Mouse (Mus musculus): ENCODE measurements at regions not wholly inside any gene's neighbourhood (a gene's known extent, or its start where the extent isn't known, plus 50 kb on each side); places are given as distances from the start of the nearest gene placed in this dataset.
A peak's percentile ranks its signal among the peaks of the same experiment; 100 is the strongest.

DNA sequence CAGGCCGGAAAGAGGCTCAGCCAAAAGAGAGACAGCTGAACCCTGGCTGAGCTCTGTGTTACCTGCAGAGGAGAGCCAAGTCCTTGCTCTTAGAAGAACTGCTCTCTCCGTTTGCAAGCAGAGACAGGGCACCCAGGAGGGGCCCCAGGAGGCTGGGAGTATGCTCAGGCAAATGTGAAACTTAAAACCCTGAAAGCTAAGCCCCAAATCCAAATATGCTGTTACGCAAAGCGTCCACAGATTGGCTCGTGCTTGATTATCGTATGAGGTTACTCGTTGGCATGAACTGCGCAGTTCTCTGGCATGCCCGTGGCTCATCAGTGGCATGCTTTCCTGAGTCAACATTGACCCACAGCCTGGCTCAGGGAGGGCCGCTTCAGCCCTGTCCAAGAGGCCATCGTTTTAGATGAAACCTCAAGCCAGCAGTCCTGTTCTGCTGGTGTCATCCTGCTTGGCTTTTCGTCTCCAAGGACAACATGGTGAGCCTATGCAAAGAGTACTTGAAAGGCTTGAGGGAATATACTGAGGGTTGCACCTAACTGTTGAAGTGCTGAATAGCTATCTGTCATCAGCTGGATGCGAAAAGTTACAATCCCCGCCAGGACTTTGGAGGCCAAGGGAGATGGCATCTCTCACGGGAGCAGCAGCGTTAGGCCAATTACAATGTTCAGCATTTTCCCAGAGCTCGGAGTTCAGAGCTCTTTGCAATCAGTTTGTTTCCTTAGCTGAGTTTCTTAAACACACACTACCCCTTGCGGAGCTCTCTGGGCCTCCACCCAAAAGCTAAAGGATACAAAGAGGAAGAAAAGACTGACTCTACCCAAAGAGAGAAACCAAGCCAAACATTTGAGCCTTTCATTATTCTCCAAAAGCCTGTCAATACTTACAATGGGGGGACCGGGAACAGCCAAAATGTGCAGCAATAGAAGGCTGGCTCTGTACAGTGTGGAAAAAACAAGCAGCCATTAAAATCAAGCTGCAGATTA, 120.8 kb upstream of the Smim15 start:
- no peak overlapping the region for H3K4me3 ChIP-seq
- H3K4me2 ChIP-seq, result no peak overlapping the region
- H3K36me3 ChIP-seq (replicated peaks), result no peaks in the 10 kb centered on the region
- H3K27me3 ChIP-seq (replicated peaks), result no peaks in the 10 kb centered on the region
- no peaks in the 10 kb centered on the region for H3K9me3 ChIP-seq
- peak overlapping the region; percentile 23; the same call in 1 of the 2 replicates for H3K27ac ChIP-seq
- ATAC-seq (replicated peaks), result peak; percentile 62
- no peak overlapping the region for H3K9ac ChIP-seq
- 54% methylated on average over 19 of the region's 19 CpGs for WGBS
- no peaks in the 10 kb centered on the region for H3K4me1 ChIP-seq

DNA sequence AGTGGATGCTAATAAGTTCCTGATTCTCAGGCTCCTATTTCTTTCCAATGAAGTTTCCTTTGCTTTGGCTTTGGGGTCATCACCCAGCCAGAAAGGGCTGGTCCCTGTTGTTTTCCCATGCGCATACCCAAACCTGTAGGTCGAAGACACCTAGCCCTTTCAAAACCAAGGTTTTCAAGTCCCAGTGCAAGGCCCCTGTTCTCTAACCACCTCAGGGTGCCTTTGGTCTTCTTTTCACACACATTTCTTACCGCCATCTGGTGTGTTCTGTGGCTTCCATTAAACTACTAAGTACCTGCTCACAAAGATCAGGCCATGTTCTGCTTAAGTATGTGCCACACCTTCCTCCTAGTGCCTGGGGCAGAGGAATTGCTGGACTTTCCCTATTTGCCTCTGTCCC, 124.8 kb upstream of the Smim15 start:
- WGBS, result 91% methylated on average over 3 of the region's 3 CpGs
- Histone ChIP-seq H3K4me1 (no peaks in the 10 kb centered on the region), H3K36me3 (replicated peaks) (no peaks in the 10 kb centered on the region), H3K27ac (no peak overlapping the region), H3K27me3 (replicated peaks) (no peaks in the 10 kb centered on the region), H3K4me2 (no peak overlapping the region), H3K4me3 (no peak overlapping the region), H3K9ac (no peak overlapping the region), H3K9me3 (no peaks in the 10 kb centered on the region)
- no peak for ATAC-seq (replicated peaks)

DNA sequence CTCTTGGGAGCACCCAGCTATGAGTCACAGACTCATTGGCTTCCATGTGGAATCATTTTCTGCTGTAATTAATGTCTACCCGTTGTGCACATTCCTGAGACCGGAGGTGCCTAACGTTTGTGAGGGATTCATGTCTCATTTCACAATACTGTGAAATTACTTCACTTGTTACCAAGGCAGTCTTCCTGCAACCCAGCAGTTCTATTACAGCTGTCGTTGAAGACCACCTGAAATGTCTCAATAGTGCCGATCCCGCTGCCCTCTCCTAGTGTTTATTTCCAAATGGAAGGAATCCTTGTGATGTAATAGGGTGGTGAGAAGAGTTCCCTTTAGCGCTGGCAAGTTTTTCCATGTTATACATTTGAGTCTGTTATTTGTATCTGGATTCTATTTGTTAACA, 125.8 kb upstream of the Smim15 start:
- H3K27ac ChIP-seq, result no peak overlapping the region
- H3K9me3 ChIP-seq, result no peaks in the 10 kb centered on the region
- H3K9ac ChIP-seq, result no peak overlapping the region
- H3K4me1 ChIP-seq, result no peaks in the 10 kb centered on the region
- H3K4me3 ChIP-seq, result no peak overlapping the region
- H3K36me3 ChIP-seq (replicated peaks), result no peaks in the 10 kb centered on the region
- 88% methylated on average over 7 of the region's 7 CpGs for WGBS
- ATAC-seq (replicated peaks), result no peak
- no peaks in the 10 kb centered on the region for H3K27me3 ChIP-seq (replicated peaks)
- no peak overlapping the region for H3K4me2 ChIP-seq

DNA sequence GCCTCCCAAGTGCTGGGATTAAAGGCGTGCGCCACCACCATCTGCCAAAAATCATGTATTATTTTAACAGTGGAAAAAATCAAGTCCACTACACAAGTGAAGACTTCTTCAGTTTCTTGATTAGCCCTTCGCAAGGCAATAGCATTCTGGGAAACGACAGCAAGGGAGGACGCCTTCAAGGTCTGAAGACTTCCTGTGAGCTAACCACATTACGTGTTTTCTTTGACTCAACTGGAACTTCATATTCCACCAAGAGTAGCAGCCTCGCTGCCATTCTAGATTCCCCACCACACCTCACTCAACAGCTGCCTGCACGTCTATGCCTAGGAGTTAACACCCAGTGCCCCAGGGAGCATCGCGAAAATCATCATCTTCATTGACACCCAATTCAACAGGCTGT, 126.2 kb upstream of the Smim15 start:
- Histone ChIP-seq H3K36me3 (replicated peaks) (no peaks in the 10 kb centered on the region), H3K27me3 (replicated peaks) (no peaks in the 10 kb centered on the region), H3K9ac (no peak overlapping the region), H3K4me2 (no peak overlapping the region), H3K9me3 (no peaks in the 10 kb centered on the region), H3K27ac (no peak overlapping the region), H3K4me1 (no peaks in the 10 kb centered on the region), H3K4me3 (no peak overlapping the region)
- WGBS, result 95% methylated on average over 10 of the region's 10 CpGs
- ATAC-seq (replicated peaks), result no peak

DNA sequence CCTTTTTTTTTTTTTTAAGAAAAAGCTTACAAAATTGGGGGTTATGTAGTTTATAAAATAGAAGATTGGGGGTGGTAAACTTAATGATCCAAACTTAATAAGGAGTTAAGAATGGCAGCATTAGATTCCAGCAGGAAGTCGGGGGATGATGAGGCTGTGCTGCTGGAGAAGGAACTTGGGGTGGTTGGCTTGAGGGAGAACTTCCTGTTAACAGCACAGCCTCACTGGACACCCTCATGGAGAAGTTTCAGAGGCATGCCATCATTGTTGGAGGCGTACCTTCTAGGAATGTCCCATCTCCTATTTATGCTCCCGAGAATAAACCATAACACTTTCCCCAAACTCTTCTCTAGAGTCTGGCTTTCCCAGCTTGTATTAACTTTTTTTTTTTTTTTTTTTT, 126.7 kb upstream of the Smim15 start:
- Histone ChIP-seq H3K4me2 (no peak overlapping the region), H3K36me3 (replicated peaks) (no peaks in the 10 kb centered on the region), H3K27ac (no peak overlapping the region), H3K9me3 (no peaks in the 10 kb centered on the region), H3K27me3 (replicated peaks) (no peaks in the 10 kb centered on the region), H3K4me3 (no peak overlapping the region), H3K4me1 (no peaks in the 10 kb centered on the region), H3K9ac (no peak overlapping the region)
- ATAC-seq (replicated peaks), result no peak
- WGBS, result 90% methylated on average over 3 of the region's 3 CpGs

DNA sequence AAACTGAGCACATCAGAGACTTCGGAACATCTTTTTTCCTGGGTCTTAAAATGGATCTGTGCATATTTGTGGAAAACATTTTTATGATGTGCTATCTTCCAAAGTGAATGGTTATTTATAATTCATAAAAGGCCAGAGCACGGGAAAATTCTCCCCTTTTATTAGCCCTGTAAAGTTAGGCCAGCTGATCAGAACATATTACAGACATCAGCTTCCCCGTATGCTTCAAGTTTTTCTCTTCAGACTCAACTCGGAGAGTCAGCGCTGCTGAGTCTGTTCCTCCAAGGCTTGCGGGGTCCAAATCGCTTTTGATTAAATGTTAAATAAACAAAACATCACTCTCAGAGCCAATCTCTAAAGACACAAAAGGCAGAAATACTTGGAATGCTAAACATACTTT, 134.1 kb upstream of the Smim15 start:
- no peak overlapping the region for H3K4me2 ChIP-seq
- 60% methylated on average over 7 of the region's 7 CpGs for WGBS
- H3K4me3 ChIP-seq, result no peak overlapping the region
- peaks cover 13% of the 10 kb centered on the region for H3K4me1 ChIP-seq
- H3K9ac ChIP-seq, result no peak overlapping the region
- no peak overlapping the region for H3K27ac ChIP-seq
- no peaks in the 10 kb centered on the region for H3K36me3 ChIP-seq (replicated peaks)
- no peak for ATAC-seq (replicated peaks)
- H3K9me3 ChIP-seq, result no peaks in the 10 kb centered on the region
- H3K27me3 ChIP-seq (replicated peaks), result no peaks in the 10 kb centered on the region

DNA sequence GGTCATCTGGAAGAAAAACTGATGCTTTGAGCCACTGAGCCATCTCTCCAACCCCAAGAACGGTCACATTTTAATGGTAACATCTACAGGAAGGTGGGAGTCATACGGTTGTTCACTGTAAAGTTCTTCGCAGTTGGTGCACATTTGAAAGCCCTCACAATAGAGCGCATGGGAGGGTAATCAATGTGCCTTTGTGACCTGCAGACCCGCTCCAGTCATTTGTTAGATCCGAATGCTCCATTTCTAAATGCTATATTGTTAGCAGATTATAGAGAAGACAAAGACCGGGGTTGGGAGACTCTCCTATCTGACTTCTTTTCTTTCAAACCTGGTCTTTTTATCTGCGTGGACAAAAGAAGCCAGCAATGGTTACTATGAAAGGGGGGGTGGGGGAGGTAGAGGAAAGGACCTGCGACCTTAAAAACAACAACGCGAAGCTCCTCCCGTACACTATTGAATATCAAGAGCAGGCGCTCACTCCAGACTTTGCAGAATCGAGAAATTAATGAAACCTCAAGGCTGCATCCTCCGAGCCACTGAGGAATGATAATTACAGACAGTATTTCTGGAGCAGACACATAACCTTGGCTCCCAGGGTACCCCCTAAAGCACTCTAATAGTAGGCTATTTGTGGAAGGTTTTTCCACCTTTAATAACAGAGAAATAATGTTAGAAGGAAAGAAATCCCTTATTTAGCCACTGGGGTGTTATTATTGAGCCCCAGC, 134.7 kb upstream of the Smim15 start:
- Histone ChIP-seq H3K4me1 (peaks cover 13% of the 10 kb centered on the region), H3K27ac (no peak overlapping the region), H3K9ac (no peak overlapping the region), H3K4me3 (no peak overlapping the region), H3K9me3 (no peaks in the 10 kb centered on the region), H3K36me3 (replicated peaks) (no peaks in the 10 kb centered on the region), H3K27me3 (replicated peaks) (no peaks in the 10 kb centered on the region), H3K4me2 (no peak overlapping the region)
- no peak for ATAC-seq (replicated peaks)
- WGBS, result 17% methylated on average over 15 of the region's 15 CpGs

DNA sequence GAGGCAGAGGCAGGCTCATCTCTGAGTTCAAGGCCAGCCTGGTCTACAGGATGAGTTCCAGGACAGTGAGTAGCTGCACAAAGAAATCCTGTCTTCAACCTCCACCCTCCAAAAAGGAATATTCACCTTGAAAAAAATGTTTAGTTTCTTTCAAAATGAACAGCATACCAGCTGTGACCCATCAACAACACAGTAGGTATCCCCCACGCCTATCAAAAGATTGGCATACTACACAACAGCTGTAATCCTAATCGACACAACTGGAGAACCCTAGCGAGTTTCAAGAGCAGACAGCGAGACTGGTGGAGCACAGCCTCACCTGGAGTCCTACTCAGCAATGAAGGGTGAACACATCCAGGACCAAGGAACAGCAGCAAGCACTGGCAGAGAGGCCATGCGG, 136.3 kb upstream of the Smim15 start:
- Histone ChIP-seq H3K4me3 (no peak overlapping the region), H3K36me3 (replicated peaks) (no peaks in the 10 kb centered on the region), H3K27me3 (replicated peaks) (no peaks in the 10 kb centered on the region), H3K4me2 (no peak overlapping the region), H3K4me1 (peaks cover 16% of the 10 kb centered on the region), H3K27ac (no peak overlapping the region), H3K9ac (no peak overlapping the region), H3K9me3 (no peaks in the 10 kb centered on the region)
- WGBS, result 94% methylated on average over 5 of the region's 5 CpGs
- ATAC-seq (replicated peaks), result no peak

DNA sequence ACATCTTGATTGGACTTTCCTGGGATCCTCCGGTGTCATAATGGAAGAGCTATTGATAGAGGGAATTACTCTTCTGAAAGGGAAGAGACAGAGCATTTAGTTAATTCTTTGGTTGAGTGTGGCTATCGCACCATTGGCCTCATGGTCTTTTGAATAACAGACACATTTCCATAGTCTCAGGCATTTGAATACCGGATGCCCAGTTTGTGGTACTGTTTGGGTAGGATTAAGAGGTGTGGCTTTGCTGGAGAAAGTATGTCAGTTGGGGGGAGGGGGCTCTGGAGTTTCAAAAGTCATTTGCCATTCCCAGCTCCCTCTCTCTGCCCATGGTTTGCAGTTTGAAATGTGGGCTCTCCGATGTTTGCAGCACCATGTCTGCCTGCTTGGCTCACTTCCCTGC, 139.4 kb upstream of the Smim15 start:
- H3K4me1 ChIP-seq, result peaks cover 12% of the 10 kb centered on the region
- no peak overlapping the region for H3K4me2 ChIP-seq
- no peak overlapping the region for H3K9ac ChIP-seq
- H3K36me3 ChIP-seq (replicated peaks), result no peaks in the 10 kb centered on the region
- no peak overlapping the region for H3K27ac ChIP-seq
- no peaks in the 10 kb centered on the region for H3K9me3 ChIP-seq
- no peaks in the 10 kb centered on the region for H3K27me3 ChIP-seq (replicated peaks)
- WGBS, result 74% methylated on average over 4 of the region's 4 CpGs
- H3K4me3 ChIP-seq, result no peak overlapping the region
- ATAC-seq (replicated peaks), result no peak

DNA sequence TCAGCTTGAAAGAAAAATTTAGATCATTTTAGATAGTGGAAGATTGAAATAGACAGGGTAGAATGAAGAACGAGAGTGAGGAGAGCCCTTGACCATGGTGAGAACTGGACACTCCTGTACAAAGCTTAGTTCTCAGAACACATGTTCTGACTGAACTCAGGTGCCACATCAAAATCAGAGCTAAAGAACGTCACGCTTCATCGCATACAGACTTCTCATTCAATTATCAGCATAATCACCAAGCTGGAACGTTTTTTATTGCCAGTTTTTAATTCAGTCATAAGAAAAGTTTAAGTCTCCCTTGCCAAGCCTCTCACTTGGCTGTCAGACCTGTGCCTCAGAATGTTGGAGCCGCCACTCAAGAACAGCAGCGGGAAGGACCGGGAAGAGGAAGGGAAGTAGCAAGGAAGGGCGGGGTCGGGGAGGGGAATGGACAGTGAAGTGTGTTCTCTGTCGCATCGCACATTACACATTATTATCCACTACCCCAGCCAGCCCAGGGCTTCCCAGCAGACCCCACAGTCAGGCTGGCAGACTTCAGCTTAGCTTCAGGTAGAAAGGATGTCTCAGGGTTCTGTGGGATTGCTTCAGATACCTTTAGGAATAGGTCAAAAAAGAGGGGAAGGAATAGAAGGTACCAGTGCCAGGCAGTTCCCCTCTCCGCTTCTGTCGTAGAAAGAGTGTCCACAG, 140.1 kb upstream of the Smim15 start:
- H3K27ac ChIP-seq, result no peak overlapping the region
- 72% methylated on average over 14 of the region's 14 CpGs for WGBS
- no peak overlapping the region for H3K4me2 ChIP-seq
- H3K9ac ChIP-seq, result no peak overlapping the region
- H3K9me3 ChIP-seq, result no peaks in the 10 kb centered on the region
- H3K4me3 ChIP-seq, result no peak overlapping the region
- ATAC-seq (replicated peaks), result no peak
- no peaks in the 10 kb centered on the region for H3K27me3 ChIP-seq (replicated peaks)
- no peaks in the 10 kb centered on the region for H3K36me3 ChIP-seq (replicated peaks)
- H3K4me1 ChIP-seq, result peaks cover 6% of the 10 kb centered on the region

DNA sequence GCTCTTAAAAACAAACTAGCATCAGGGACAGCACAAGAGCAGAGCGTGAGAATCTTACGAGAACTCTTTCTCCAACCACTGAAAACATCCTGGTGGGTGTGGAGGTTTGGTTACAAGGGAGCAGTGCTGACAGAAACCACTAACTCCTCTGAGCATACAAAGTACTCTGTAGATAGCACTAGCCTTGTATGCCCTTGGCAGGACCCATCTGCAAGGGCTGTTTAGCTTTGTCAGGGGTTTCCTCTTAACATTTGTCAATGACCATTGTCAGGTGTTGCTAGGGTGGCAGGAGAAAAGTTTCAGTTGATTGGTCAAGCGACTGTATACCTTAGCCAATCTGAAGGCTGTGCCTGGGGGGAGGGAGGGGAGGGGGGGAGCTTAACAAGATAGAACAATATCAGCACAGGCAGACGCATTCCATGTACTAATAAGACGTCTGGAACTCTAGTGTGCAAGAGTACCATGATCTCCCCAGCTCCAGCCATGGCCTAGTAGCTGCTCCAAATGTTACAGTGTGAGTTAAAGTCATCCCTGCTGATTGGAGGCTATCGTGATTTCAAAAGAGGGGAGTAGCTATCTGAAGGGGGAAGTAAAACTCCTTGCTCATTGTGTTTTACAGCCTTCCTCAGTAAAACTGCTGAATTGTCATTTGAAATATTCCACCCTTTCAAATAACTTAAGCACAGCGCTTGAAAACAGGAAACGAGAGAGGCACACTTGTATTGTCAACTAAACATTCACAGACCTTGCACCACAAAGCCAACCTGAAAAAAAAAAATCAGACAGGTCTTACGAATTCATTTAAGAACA, 140.9 kb upstream of the Smim15 start:
- WGBS, result 30% methylated on average over 9 of the region's 9 CpGs
- peak; percentile 74 for ATAC-seq (replicated peaks)
- peaks cover 3% of the 10 kb centered on the region; the same call in 1 of the 2 replicates for H3K4me1 ChIP-seq
- H3K4me2 ChIP-seq, result no peak overlapping the region
- H3K9me3 ChIP-seq, result no peaks in the 10 kb centered on the region
- no peak overlapping the region for H3K4me3 ChIP-seq
- H3K36me3 ChIP-seq (replicated peaks), result no peaks in the 10 kb centered on the region
- no peak overlapping the region for H3K27ac ChIP-seq
- H3K9ac ChIP-seq, result no peak overlapping the region
- no peaks in the 10 kb centered on the region for H3K27me3 ChIP-seq (replicated peaks)

DNA sequence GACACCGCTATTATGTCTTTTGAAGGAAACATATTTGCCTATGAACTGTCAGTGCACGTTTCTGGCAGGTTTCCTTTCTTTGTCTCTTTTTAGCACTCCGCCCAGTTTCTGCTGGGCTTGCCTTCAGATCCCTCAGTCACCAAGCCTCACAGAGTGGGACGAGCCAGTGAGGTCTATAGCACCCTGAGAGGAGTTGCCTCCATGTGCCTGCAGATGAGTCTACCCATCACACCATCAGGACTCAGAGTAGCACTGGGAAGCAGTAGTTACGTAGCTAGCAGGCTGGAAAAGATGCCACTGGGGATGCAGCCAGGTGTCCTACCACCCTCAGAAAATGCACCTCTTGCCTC, 141.5 kb upstream of the Smim15 start:
- H3K4me2 ChIP-seq, result no peak overlapping the region
- no peaks in the 10 kb centered on the region for H3K27me3 ChIP-seq (replicated peaks)
- H3K4me3 ChIP-seq, result no peak overlapping the region
- no peaks in the 10 kb centered on the region for H3K36me3 ChIP-seq (replicated peaks)
- no peaks in the 10 kb centered on the region for H3K9me3 ChIP-seq
- no peak overlapping the region for H3K9ac ChIP-seq
- ATAC-seq (replicated peaks), result no peak
- H3K4me1 ChIP-seq, result peaks cover 3% of the 10 kb centered on the region; the same call in 1 of the 2 replicates
- 77% methylated on average over 5 of the region's 5 CpGs for WGBS
- H3K27ac ChIP-seq, result no peak overlapping the region
